Mouse (Mus musculus): ENCODE measurements around the gene Nat8f3. TPM values are rescaled to one million over a fixed set of nuclear protein-coding genes. Genes with fewer than 3 reads are reported as not detected.
"Not testable (repeated sequence)": the region's sequence is repeated elsewhere in the genome, so short reads cannot be mapped to it uniquely, and the experiment has no call there.

The Nat8f3 gene
- polyA plus RNA-seq, 1 experiment from 2014 or later: 0.34 TPM

GRCm38 (mm10) chr6:85709206-85709605 is 56.3 kb downstream of the Nat8f3 start:
- H3K9ac ChIP-seq (replicated peaks); H3K36me3 ChIP-seq; H3K4me1 ChIP-seq (replicated peaks); H3K9me3 ChIP-seq; ATAC-seq (ENCODE audit: insufficient number of reproducible peaks, insufficient read depth, low FRiP score, low TSS enrichment, low read depth); H3K4me3 ChIP-seq (replicated peaks); H3K27me3 ChIP-seq; H3K4me2 ChIP-seq; H3K27ac ChIP-seq: not testable (repeated sequence)
- WGBS: 88% methylated on average over 5 of the region's 5 CpGs

GRCm38 (mm10) chr6:85701943-85702342 is 63.6 kb downstream of the Nat8f3 start:
- not testable (repeated sequence) for H3K27ac ChIP-seq; H3K9ac ChIP-seq (replicated peaks); ATAC-seq (ENCODE audit: insufficient number of reproducible peaks, insufficient read depth, low FRiP score, low TSS enrichment, low read depth); H3K27me3 ChIP-seq; H3K4me1 ChIP-seq (replicated peaks); H3K4me2 ChIP-seq; H3K4me3 ChIP-seq (replicated peaks); H3K36me3 ChIP-seq; H3K9me3 ChIP-seq
- 83% methylated on average over 2 of the region's 4 CpGs for WGBS

Small RNAs within 50 kb of the gene (microRNA-seq; reads per million reads assigned to microRNA genes)
- gene Gm27317: not detected
- gene Mir6375: not detected

Other genes starting within 250 kb of the Nat8f3 start
- 9.0 and 10.3 TPM in 2 replicates for gene Alms1, start 178.2 kb downstream of the Nat8f3 start, polyA plus RNA-seq (2016; fragmentation: Nextera tagmentation; extraction: Ambion mirVana)
- not detected in 2 replicates for gene Nat8f7, start 52.5 kb downstream of the Nat8f3 start, polyA plus RNA-seq (2016; fragmentation: Nextera tagmentation; extraction: Ambion mirVana)
- gene Nat8f6, start 55.2 kb upstream of the Nat8f3 start, polyA plus RNA-seq (2016; fragmentation: Nextera tagmentation; extraction: Ambion mirVana): not detected in 2 replicates
- not detected in 2 replicates for gene Nat8f5, start 55.2 kb upstream of the Nat8f3 start, polyA plus RNA-seq (2016; fragmentation: Nextera tagmentation; extraction: Ambion mirVana)
- not detected in 2 replicates for gene Nat8, start 66.3 kb upstream of the Nat8f3 start, polyA plus RNA-seq (2016; fragmentation: Nextera tagmentation; extraction: Ambion mirVana)
- not detected in 2 replicates for gene Nat8f2, start 103.4 kb upstream of the Nat8f3 start, polyA plus RNA-seq (2016; fragmentation: Nextera tagmentation; extraction: Ambion mirVana)
- gene Nat8f4, start 139.1 kb upstream of the Nat8f3 start, polyA plus RNA-seq (2016; fragmentation: Nextera tagmentation; extraction: Ambion mirVana): 2.1 and 2.9 TPM in 2 replicates
- gene Tprkb, start 146.1 kb upstream of the Nat8f3 start, polyA plus RNA-seq (2016; fragmentation: Nextera tagmentation; extraction: Ambion mirVana): 35.5 and 36.6 TPM in 2 replicates
- gene Nat8f1, start 149.9 kb upstream of the Nat8f3 start, polyA plus RNA-seq (2016; fragmentation: Nextera tagmentation; extraction: Ambion mirVana): 4.6 and 4.9 TPM in 2 replicates
- 46.0 and 49.1 TPM in 2 replicates for gene Dusp11, start 195.9 kb upstream of the Nat8f3 start, polyA plus RNA-seq (2016; fragmentation: Nextera tagmentation; extraction: Ambion mirVana)

Measured in limb, embryonic 12.5 days (tissue).